Mouse (Mus musculus): ENCODE measurements around the gene Prkg2.

GRCm38 (mm10) chr5:98995767-98996166 is 41.4 kb downstream of the Prkg2 start:
- TF ChIP-seq CTCF (IDR thresholded peaks at IDR 0.05; ENCODE audit: borderline replicate concordance, insufficient read depth, low read length) = no peak
- no peak for TF ChIP-seq POLR2A (IDR thresholded peaks at IDR 0.05; ENCODE audit: low read depth, low read length)

Data from embryonic fibroblast, embryonic 13.5 days (primary cell).